Mouse (Mus musculus): ENCODE measurements around the gene Hnrnph3.

Gene Hnrnph3

GRCm38 (mm10) chr10:63004556-63004955, 19.5 kb downstream of the Hnrnph3 start:
- in situ Hi-C loops (cut with MboI; ENCODE audit: unreplicated experiment in 2 of 2) = loop anchor here in 1 of 2 experiments (25.0 kb wide), 1 partner anchor 217 kb away; the partner anchor contains the start of gene Ccar1

GRCm38 (mm10) chr10:63003252-63003651, 20.8 kb downstream of the Hnrnph3 start:
- in situ Hi-C loops (cut with MboI; ENCODE audit: unreplicated experiment in 2 of 2) = loop anchor here in 1 of 2 experiments (25.0 kb wide), 1 partner anchor 216 kb away; the partner anchor contains the start of gene Ccar1

GRCm38 (mm10) chr10:63000584-63000983, 23.4 kb downstream of the Hnrnph3 start:
- in situ Hi-C loops (cut with MboI; ENCODE audit: unreplicated experiment in 2 of 2) = loop anchor here in 1 of 2 experiments (25.0 kb wide), 1 partner anchor 213 kb away; the partner anchor contains the start of gene Ccar1

- in situ Hi-C loops (cut with MboI; ENCODE audit: unreplicated experiment in 2 of 2) = no loop called here
Observed at GRCm38 (mm10) chr10:62993991-62994390, 30.0 kb downstream of the Hnrnph3 start.

- in situ Hi-C loops (cut with MboI; ENCODE audit: unreplicated experiment in 2 of 2) = no loop called here
Observed at GRCm38 (mm10) chr10:62990636-62991035, 33.4 kb downstream of the Hnrnph3 start.

GRCm38 (mm10) chr10:62987341-62987740, 36.7 kb downstream of the Hnrnph3 start:
- in situ Hi-C loops (cut with MboI; ENCODE audit: unreplicated experiment in 2 of 2) = loop anchor here (5.0 to 10.0 kb wide), 3 partner anchors 35 to 397 kb away; partner anchors contain the start of genes Dnajc12 (in 1 of the 2), Hnrnph3 (in 1 of the 2), Pbld2 (in 1 of the 2) and Sirt1 (in 1 of the 2)

- in situ Hi-C loops (cut with MboI; ENCODE audit: unreplicated experiment in 2 of 2) = loop anchor here in 1 of 2 experiments (10.0 kb wide), 1 partner anchor 400 kb away; the partner anchor contains the start of genes Dnajc12 and Sirt1
Observed at GRCm38 (mm10) chr10:62984495-62984894, 39.5 kb downstream of the Hnrnph3 start.

GRCm38 (mm10) chr10:62984072-62984471, 39.9 kb downstream of the Hnrnph3 start:
- in situ Hi-C loops (cut with MboI; ENCODE audit: unreplicated experiment in 2 of 2) = loop anchor here in 1 of 2 experiments (10.0 kb wide), 1 partner anchor 401 kb away; the partner anchor contains the start of genes Dnajc12 and Sirt1

- in situ Hi-C loops (cut with MboI; ENCODE audit: unreplicated experiment in 2 of 2) = loop anchor here in 1 of 2 experiments (10.0 kb wide), 1 partner anchor 405 kb away; the partner anchor contains the start of genes Dnajc12 and Sirt1
Observed at GRCm38 (mm10) chr10:62980039-62980954, 43.7 kb downstream of the Hnrnph3 start, which contains the start of gene Rufy2. Rufy2 (plus strand) TSS chr10:62980223.

GRCm38 (mm10) chr10:62979667-62980038, 44.4 kb downstream of the Hnrnph3 start:
- in situ Hi-C loops (cut with MboI; ENCODE audit: unreplicated experiment in 2 of 2) = loop anchor here in 1 of 2 experiments (10.0 kb wide), 1 partner anchor 405 kb away; the partner anchor contains the start of genes Dnajc12 and Sirt1

GRCm38 (mm10) chr10:62971821-62972220, 52.2 kb downstream of the Hnrnph3 start:
- in situ Hi-C loops (cut with MboI; ENCODE audit: unreplicated experiment in 2 of 2) = no loop called here

GRCm38 (mm10) chr10:62966291-62966690, 57.7 kb downstream of the Hnrnph3 start:
- in situ Hi-C loops (cut with MboI; ENCODE audit: unreplicated experiment in 2 of 2) = no loop called here

- in situ Hi-C loops (cut with MboI; ENCODE audit: unreplicated experiment in 2 of 2) = no loop called here
Observed at GRCm38 (mm10) chr10:62965796-62966195, 58.2 kb downstream of the Hnrnph3 start.
